Mouse (Mus musculus) C2C12 (cell line): Measurements from ENCODE around the gene Nrxn1. TPM values are rescaled to one million over a fixed set of nuclear protein-coding genes. Genes with fewer than 3 reads are reported as not detected.

Experiments used
- H3K27me3 ChIP-seq: one replicate; pipeline ENCODE4 v1.6.1; 2011; ENCODE audit not compliant: control insufficient read depth, insufficient read depth, insufficient read length
- H3K36me3 ChIP-seq: one replicate; pipeline ENCODE4 v1.6.1; 2011; ENCODE audit not compliant: control insufficient read depth, insufficient read depth
- H3K4me3 ChIP-seq: one replicate; pipeline ENCODE4 v1.5.1; 2011; ENCODE audit warnings: mild to moderate bottlenecking, control low read depth; ENCODE audit not compliant: poor library complexity, insufficient read depth, severe bottlenecking
- H3K79me2 ChIP-seq: one replicate; pipeline ENCODE4 v1.6.1; 2011; ENCODE audit not compliant: control insufficient read depth, insufficient read depth
- H3K79me3 ChIP-seq: one replicate; pipeline ENCODE4 v1.6.1; 2011; ENCODE audit warnings: low read depth, control low read depth
- H3ac ChIP-seq: one replicate; pipeline ENCODE3; 2011; ENCODE audit warnings: low read depth; ENCODE audit not compliant: control insufficient read depth, insufficient read length
- CEBPB ChIP-seq: IDR thresholded peaks from one replicate; pipeline ENCODE4 v1.6.1; 2011; ENCODE audit warnings: low read depth, mild to moderate bottlenecking, control low read depth, moderate library complexity
- CTCF ChIP-seq: IDR thresholded peaks from one replicate; pipeline ENCODE4 v1.5.1; 2011; ENCODE audit not compliant: control insufficient read depth, insufficient read depth, insufficient read length
- FOSL1 ChIP-seq: IDR thresholded peaks from one replicate; pipeline ENCODE4 v1.8.0; 2011; ENCODE audit warnings: mild to moderate bottlenecking, low read length; ENCODE audit not compliant: poor library complexity, insufficient read depth, severe bottlenecking
- MAX ChIP-seq: IDR thresholded peaks from one replicate; pipeline ENCODE4 v1.6.1; 2011; ENCODE audit warnings: mild to moderate bottlenecking, control low read depth
- MYOD1 ChIP-seq: IDR thresholded peaks from one replicate; pipeline ENCODE4 v1.6.1; 2011; ENCODE audit warnings: low read depth; ENCODE audit not compliant: control insufficient read depth, insufficient read length
- MYOG ChIP-seq: IDR thresholded peaks from one replicate; pipeline ENCODE4 v1.6.1; 2011; ENCODE audit not compliant: control insufficient read depth, insufficient read length; ENCODE audit errors: extremely low read depth
- USF1 ChIP-seq: IDR thresholded peaks from one replicate; pipeline ENCODE4 v1.6.1; 2011; ENCODE audit warnings: low read depth, mild to moderate bottlenecking, control low read depth, moderate library complexity
- polyA plus RNA-seq: library from polyadenylated mRNA; unstranded; fragments of >200 nt; fragmentation: generic; extraction: Trizol; gene quantifications from one replicate; pipeline ENCODE4 v1.2.1, GENCODE M21; 2012; ENCODE audit warnings: missing spikeins

Gene Nrxn1
- polyA plus RNA-seq, 1 experiment: 0.22 TPM

- Histone ChIP-seq H3K27me3 (no peaks in the 10 kb centered on the region), H3K4me3 (no peak overlapping the region), H3ac (no peak overlapping the region), H3K79me3 (no peaks in the 10 kb centered on the region), H3K79me2 (no peaks in the 10 kb centered on the region), H3K36me3 (no peaks in the 10 kb centered on the region)
- TF ChIP-seq FOSL1 (no peak), MYOG (no peak), CTCF (no peak), CEBPB (no peak), MYOD1 (no peak), USF1 (no peak), MAX (no peak)
Measured at GRCm38 (mm10) chr17:90060168-90060567, 1032.7 kb downstream of the Nrxn1 start.

- H3K27me3 ChIP-seq: no peaks in the 10 kb centered on the region
- no peak for TF ChIP-seq MYOG
- TF ChIP-seq MAX: no peak
- TF ChIP-seq MYOD1: no peak
- H3K79me3 ChIP-seq: no peaks in the 10 kb centered on the region
- H3ac ChIP-seq: no peak overlapping the region
- no peaks in the 10 kb centered on the region for H3K36me3 ChIP-seq
- H3K79me2 ChIP-seq: no peaks in the 10 kb centered on the region
- H3K4me3 ChIP-seq: no peak overlapping the region
Measured at GRCm38 (mm10) chr17:90059320-90060111, 1033.4 kb downstream of the Nrxn1 start.

GRCm38 (mm10) chr17:90054312-90054711 is 1038.6 kb downstream of the Nrxn1 start:
- Histone ChIP-seq H3K27me3 (no peaks in the 10 kb centered on the region), H3K36me3 (no peaks in the 10 kb centered on the region), H3K4me3 (no peak overlapping the region), H3ac (no peak overlapping the region), H3K79me3 (no peaks in the 10 kb centered on the region), H3K79me2 (no peaks in the 10 kb centered on the region)
- TF ChIP-seq FOSL1 (no peak), MYOG (no peak), CTCF (no peak), MAX (no peak), CEBPB (no peak), MYOD1 (no peak), USF1 (no peak)

GRCm38 (mm10) chr17:90039316-90039715 is 1053.6 kb downstream of the Nrxn1 start:
- Histone ChIP-seq H3K79me2 (no peaks in the 10 kb centered on the region), H3K4me3 (no peak overlapping the region), H3K36me3 (no peaks in the 10 kb centered on the region), H3ac (no peak overlapping the region), H3K79me3 (no peaks in the 10 kb centered on the region), H3K27me3 (no peaks in the 10 kb centered on the region)
- TF ChIP-seq CTCF: no peak
- no peak for TF ChIP-seq FOSL1
- no peak for TF ChIP-seq MYOD1
- TF ChIP-seq MAX: no peak
- no peak for TF ChIP-seq CEBPB
- no peak for TF ChIP-seq USF1
- TF ChIP-seq MYOG: no peak

GRCm38 (mm10) chr17:90032416-90032815 is 1060.5 kb downstream of the Nrxn1 start:
- Histone ChIP-seq H3K79me3 (no peaks in the 10 kb centered on the region), H3K4me3 (no peak overlapping the region), H3K27me3 (no peaks in the 10 kb centered on the region), H3K36me3 (no peaks in the 10 kb centered on the region), H3K79me2 (no peaks in the 10 kb centered on the region), H3ac (no peak overlapping the region)
- no peak for TF ChIP-seq MAX
- no peak for TF ChIP-seq FOSL1
- no peak for TF ChIP-seq CEBPB

GRCm38 (mm10) chr17:90016636-90017035 is 1076.2 kb downstream of the Nrxn1 start:
- H3K36me3 ChIP-seq: no peaks in the 10 kb centered on the region

More at GRCm38 (mm10) chr17:90016636-90017035, 1076.2 kb downstream of the Nrxn1 start:
- Histone ChIP-seq H3K4me3 (no peak overlapping the region), H3K79me2 (no peaks in the 10 kb centered on the region), H3ac (no peak overlapping the region), H3K27me3 (no peaks in the 10 kb centered on the region), H3K79me3 (no peaks in the 10 kb centered on the region)
- TF ChIP-seq CEBPB (no peak), FOSL1 (no peak), USF1 (no peak), MAX (no peak), MYOD1 (no peak), CTCF (no peak), MYOG (no peak)
